Comparison of ENCODE assay signal across 9 mouse cellular contexts in the genomic region with DNA sequence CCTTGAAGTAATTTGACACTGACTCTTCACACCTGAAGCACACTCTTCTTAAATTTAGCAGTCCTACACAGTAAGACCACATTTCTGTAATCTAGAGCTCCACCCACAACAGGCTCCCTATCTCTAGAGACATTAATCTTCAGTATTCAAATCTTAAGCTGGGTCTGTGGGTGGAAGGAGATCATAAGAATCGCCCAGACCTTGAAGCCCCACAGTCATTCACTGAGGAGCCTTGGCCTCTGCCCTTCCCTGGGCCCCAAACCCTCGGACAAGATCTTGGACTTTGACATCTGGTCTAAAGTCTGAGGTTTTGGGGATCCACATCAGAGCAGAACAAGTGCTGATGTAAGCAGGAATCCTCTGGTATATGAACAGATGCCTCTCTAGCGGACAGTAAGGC. TPM values are rescaled to one million over a fixed set of nuclear protein-coding genes. Genes with fewer than 3 reads are reported as not detected.
DNase-seq lines count a peak whose midpoint lies in the region; ATAC-seq lines count a peak whose summit lies in the region.
"Had no signal": no experiment of that assay in that cellular context is flagged by ENCODE, and none has a peak within 500 bp of the region (broad histone marks: within the 10 kb centered on the region; RNA-seq: fewer than 3 reads in every experiment).

No protein-coding gene starts in this region.

- no peak overlapping the region for H3K9ac ChIP-seq in kidney, embryonic 16.5 days (replicated peaks; ENCODE audit: low read length)
- H3K9ac ChIP-seq in limb, embryonic 12.5 days (replicated peaks), result peak overlapping the region; percentile 76; the same call in 1 of the 2 replicates
- H3K9ac ChIP-seq in neural tube, embryonic 14.5 days (replicated peaks; ENCODE audit: low read depth, low read length), result no peak overlapping the region

- intact Hi-C loops in left cerebral cortex, postnatal 14 days (cut with DNase I), result loop anchor here (10.0 kb wide), 1 partner anchor 89 kb away; no protein-coding TSS in a partner anchor

- H3K4me1 ChIP-seq in kidney, embryonic 16.5 days (ENCODE audit: insufficient read depth, low read length), result peaks cover 12% of the 10 kb centered on the region
- peaks cover 8% of the 10 kb centered on the region for H3K4me1 ChIP-seq in limb, embryonic 12.5 days (replicated peaks)
- no peaks in the 10 kb centered on the region for H3K4me1 ChIP-seq in neural tube, embryonic 14.5 days (ENCODE audit: control insufficient read depth, insufficient read depth, low read length)

- peak overlapping the region; percentile 99 for H3K4me2 ChIP-seq in kidney, embryonic 16.5 days (replicated peaks; ENCODE audit: low read depth, low read length)
- peak overlapping the region; percentile 97 for H3K4me2 ChIP-seq in limb, embryonic 12.5 days
- peak overlapping the region; percentile 91; the same call in 1 of the 2 replicates for H3K4me2 ChIP-seq in neural tube, embryonic 14.5 days (ENCODE audit: low read depth, low read length)

- no peaks in the 10 kb centered on the region; the same call in 1 of the 2 replicates for H3K27me3 ChIP-seq in kidney, embryonic 16.5 days (ENCODE audit: insufficient read depth, low read length)
- peaks cover 38% of the 10 kb centered on the region for H3K27me3 ChIP-seq in limb, embryonic 12.5 days
- H3K27me3 ChIP-seq in neural tube, embryonic 14.5 days (ENCODE audit: control insufficient read depth, insufficient read depth, low read length), result no peaks in the 10 kb centered on the region

- WGBS in kidney, embryonic 16.5 days, result 40% methylated on average over 3 of the region's 3 CpGs
- 47% methylated on average over 3 of the region's 3 CpGs for WGBS in limb, embryonic 12.5 days
- WGBS in neural tube, embryonic 14.5 days, result 48% methylated on average over 3 of the region's 3 CpGs

- ATAC-seq in kidney, embryonic 16.5 days (ENCODE audit: low FRiP score, low TSS enrichment), result 0 out of 2 replicates have a peak, but pooled peaks have one; percentile 11
- peak; percentile 7 for ATAC-seq in erythroblast, adult 5-6 weeks (replicated peaks; ENCODE audit: low FRiP score, poor library complexity, severe bottlenecking)
- ATAC-seq in limb, embryonic 12.5 days (ENCODE audit: insufficient number of reproducible peaks, insufficient read depth, low FRiP score, low TSS enrichment, low read depth), result peak; percentile 15; the same call in 1 of the 2 replicates
- no peak for ATAC-seq in neural tube, embryonic 14.5 days (ENCODE audit: low read depth)

- no peak for DNase-seq in kidney, postnatal 4 days
- no peak for DNase-seq in gastrocnemius, adult 18-20 months (ENCODE audit: low spot score)
- DNase-seq in left cerebral cortex, postnatal 14 days (ENCODE audit: low spot score in 2 of 2), result no peak
- DNase-seq in lung, adult 18-20 months, result no peak
- DNase-seq: thymus, postnatal 36 days had no signal

- no peaks in the 10 kb centered on the region for H3K9me3 ChIP-seq in kidney, embryonic 16.5 days (ENCODE audit: low read length)
- no peaks in the 10 kb centered on the region for H3K9me3 ChIP-seq in limb, embryonic 12.5 days
- no peaks in the 10 kb centered on the region for H3K9me3 ChIP-seq in neural tube, embryonic 14.5 days (ENCODE audit: control insufficient read depth, low read length)

- no peak overlapping the region for H3K27ac ChIP-seq in kidney, embryonic 16.5 days (ENCODE audit: low read length)
- H3K27ac ChIP-seq in limb, embryonic 12.5 days, result no peak overlapping the region
- H3K27ac ChIP-seq in neural tube, embryonic 14.5 days (ENCODE audit: low read depth, low read length), result no peak overlapping the region

- H3K36me3 ChIP-seq in kidney, embryonic 16.5 days (ENCODE audit: insufficient read depth, low read length), result no peaks in the 10 kb centered on the region
- no peaks in the 10 kb centered on the region for H3K36me3 ChIP-seq in limb, embryonic 12.5 days
- H3K36me3 ChIP-seq in neural tube, embryonic 14.5 days (ENCODE audit: control insufficient read depth, insufficient read depth, low read length), result no peaks in the 10 kb centered on the region

- H3K4me3 ChIP-seq in kidney, embryonic 16.5 days (ENCODE audit: low read length), result peak overlapping the region; percentile 77
- H3K4me3 ChIP-seq in limb, embryonic 12.5 days (replicated peaks), result peak overlapping the region; percentile 72
- H3K4me3 ChIP-seq in neural tube, embryonic 14.5 days (ENCODE audit: low read depth, low read length), result peak overlapping the region; percentile 71; the same call in 1 of the 2 replicates

RNA-seq across cellular contexts. Expression of gene A930018P22Rik, which starts 1.0 kb away (rescaled TPM):
- not detected in 2 replicates for polyA plus RNA-seq in kidney, embryonic 16.5 days (2015; fragmentation: Nextera tagmentation; extraction: Ambion mirVana)
- not detected in 2 replicates for total RNA-seq in erythroblast, adult 5-6 weeks (2015; ENCODE audit: low replicate concordance)
- not detected in 2 replicates for total RNA-seq in erythroblast, adult 5-6 weeks (2017; ENCODE audit: low replicate concordance)
- not detected in 2 replicates for polyA plus RNA-seq in limb, embryonic 12.5 days (2016; fragmentation: Nextera tagmentation; extraction: Ambion mirVana)
- polyA plus RNA-seq in neural tube, embryonic 14.5 days (2014; fragmentation: Nextera tagmentation; extraction: Ambion mirVana), result not detected in 2 replicates
- under 1 TPM; 0.48 to 0.66 TPM for total RNA-seq in gastrocnemius, adult 18-20 months (2021)
- under 1 TPM in 1 of 2 experiments, not detected in 1; 0.44 TPM for total RNA-seq in left cerebral cortex, postnatal 14 days (2021)

RNA-seq across cellular contexts. Expression of gene Cd59a, which starts 27.9 kb away (rescaled TPM):
- 45.4 and 48.4 TPM in 2 replicates for polyA plus RNA-seq in kidney, embryonic 16.5 days (2015; fragmentation: Nextera tagmentation; extraction: Ambion mirVana)
- 103 and 127 TPM in 2 replicates for total RNA-seq in erythroblast, adult 5-6 weeks (2015; ENCODE audit: low replicate concordance)
- total RNA-seq in erythroblast, adult 5-6 weeks (2017; ENCODE audit: low replicate concordance), result 72.6 and 76.9 TPM in 2 replicates
- 17.3 and 20.1 TPM in 2 replicates for polyA plus RNA-seq in limb, embryonic 12.5 days (2016; fragmentation: Nextera tagmentation; extraction: Ambion mirVana)
- 14.9 and 19.1 TPM in 2 replicates for polyA plus RNA-seq in neural tube, embryonic 14.5 days (2014; fragmentation: Nextera tagmentation; extraction: Ambion mirVana)
- 10 to 100 TPM; 15.0 to 16.7 TPM for total RNA-seq in gastrocnemius, adult 18-20 months (2021)
- total RNA-seq in left cerebral cortex, postnatal 14 days (2021), result 1 to 10 TPM; 2.0 to 2.1 TPM

RNA-seq across cellular contexts. Expression of gene Cd59b, which starts 53.9 kb away (rescaled TPM):
- polyA plus RNA-seq in kidney, embryonic 16.5 days (2015; fragmentation: Nextera tagmentation; extraction: Ambion mirVana), result 6.3 and 7.2 TPM in 2 replicates
- total RNA-seq in erythroblast, adult 5-6 weeks (2015; ENCODE audit: low replicate concordance), result 15.5 and 54.2 TPM in 2 replicates
- 6.6 and 15.5 TPM in 2 replicates for total RNA-seq in erythroblast, adult 5-6 weeks (2017; ENCODE audit: low replicate concordance)
- 3.4 and 4.2 TPM in 2 replicates for polyA plus RNA-seq in limb, embryonic 12.5 days (2016; fragmentation: Nextera tagmentation; extraction: Ambion mirVana)
- polyA plus RNA-seq in neural tube, embryonic 14.5 days (2014; fragmentation: Nextera tagmentation; extraction: Ambion mirVana), result 2.0 and 2.5 TPM in 2 replicates
- 1 to 10 TPM; 2.8 to 3.0 TPM for total RNA-seq in gastrocnemius, adult 18-20 months (2021)
- under 1 TPM; 0.59 to 0.88 TPM for total RNA-seq in left cerebral cortex, postnatal 14 days (2021)

RNA-seq across cellular contexts. Expression of gene Gm10799, which starts 55.2 kb away (rescaled TPM):
- polyA plus RNA-seq in kidney, embryonic 16.5 days (2015; fragmentation: Nextera tagmentation; extraction: Ambion mirVana), result not detected in 2 replicates
- not detected in 2 replicates for total RNA-seq in erythroblast, adult 5-6 weeks (2015; ENCODE audit: low replicate concordance)
- total RNA-seq in erythroblast, adult 5-6 weeks (2017; ENCODE audit: low replicate concordance), result not detected in 2 replicates
- not detected in 2 replicates for polyA plus RNA-seq in limb, embryonic 12.5 days (2016; fragmentation: Nextera tagmentation; extraction: Ambion mirVana)
- not detected in 2 replicates for polyA plus RNA-seq in neural tube, embryonic 14.5 days (2014; fragmentation: Nextera tagmentation; extraction: Ambion mirVana)
- not detected for total RNA-seq in gastrocnemius, adult 18-20 months (2021)
- total RNA-seq in left cerebral cortex, postnatal 14 days (2021), result not detected

RNA-seq across cellular contexts. Expression of gene Gm10912, which starts 57.9 kb away (rescaled TPM):
- not detected in 2 replicates for polyA plus RNA-seq in kidney, embryonic 16.5 days (2015; fragmentation: Nextera tagmentation; extraction: Ambion mirVana)
- total RNA-seq in erythroblast, adult 5-6 weeks (2015; ENCODE audit: low replicate concordance), result 1.5 TPM in 1 of 2 replicates, not detected in the other
- total RNA-seq in erythroblast, adult 5-6 weeks (2017; ENCODE audit: low replicate concordance), result 0.26 and 2.8 TPM in 2 replicates
- not detected in 2 replicates for polyA plus RNA-seq in limb, embryonic 12.5 days (2016; fragmentation: Nextera tagmentation; extraction: Ambion mirVana)
- polyA plus RNA-seq in neural tube, embryonic 14.5 days (2014; fragmentation: Nextera tagmentation; extraction: Ambion mirVana), result not detected in 2 replicates
- total RNA-seq in gastrocnemius, adult 18-20 months (2021), result under 1 TPM; 0.14 to 0.24 TPM
- under 1 TPM; 0.19 to 0.35 TPM for total RNA-seq in left cerebral cortex, postnatal 14 days (2021)

Comparison
In these comparisons a context has a peak if more than half of its experiments do, and no peak if none do; other contexts are left out.
1. RNA of gene Cd59a, which starts 27.9 kb away (total RNA-seq): 72.6 to 127 TPM in erythroblast, adult 5-6 weeks and 15.0 to 16.7 TPM in gastrocnemius, adult 18-20 months; 2.0 to 2.1 TPM in left cerebral cortex, postnatal 14 days; every median in the first group is over 4 times any median in the second.
2. Peak in every context shown above with its lines, with median percentiles within 50 percentile points of each other: H3K4me2 ChIP-seq and H3K4me3 ChIP-seq.